Mouse (Mus musculus): ENCODE data around the gene Serpina10.
"Not testable (repeated sequence)": the region's sequence is repeated elsewhere in the genome, so short reads cannot be mapped to it uniquely, and the experiment has no call there.

Gene Serpina10

GRCm38 (mm10) chr12:103615734-103616133 is 15.5 kb downstream of the Serpina10 start:
- no peak for DNase-seq (ENCODE audit: low read depth, low spot score)

DNA sequence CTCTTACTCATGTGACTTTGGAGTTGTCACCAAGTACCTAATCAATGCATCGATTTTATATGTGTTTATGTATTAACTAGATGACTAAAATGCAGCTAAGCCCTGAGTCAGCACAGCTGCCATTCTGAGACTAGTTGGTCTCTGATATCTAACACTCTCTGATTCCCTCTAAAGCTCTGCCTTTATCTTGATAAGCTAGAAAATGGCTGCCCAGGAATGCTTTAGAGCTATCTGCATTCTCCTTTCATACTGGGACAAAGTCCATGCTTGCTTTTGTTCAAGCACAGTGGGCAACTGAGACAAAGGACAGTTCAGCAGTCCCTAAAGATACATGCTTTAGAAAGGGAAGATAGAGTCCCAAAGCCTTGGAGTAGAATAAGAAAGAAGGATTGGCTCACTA is 16.1 kb downstream of the Serpina10 start:
- no peak for DNase-seq (ENCODE audit: low read depth, low spot score)

- no peak for DNase-seq (ENCODE audit: low read depth, low spot score)
Measured at GRCm38 (mm10) chr12:103601839-103602238, 29.4 kb downstream of the Serpina10 start.

DNA sequence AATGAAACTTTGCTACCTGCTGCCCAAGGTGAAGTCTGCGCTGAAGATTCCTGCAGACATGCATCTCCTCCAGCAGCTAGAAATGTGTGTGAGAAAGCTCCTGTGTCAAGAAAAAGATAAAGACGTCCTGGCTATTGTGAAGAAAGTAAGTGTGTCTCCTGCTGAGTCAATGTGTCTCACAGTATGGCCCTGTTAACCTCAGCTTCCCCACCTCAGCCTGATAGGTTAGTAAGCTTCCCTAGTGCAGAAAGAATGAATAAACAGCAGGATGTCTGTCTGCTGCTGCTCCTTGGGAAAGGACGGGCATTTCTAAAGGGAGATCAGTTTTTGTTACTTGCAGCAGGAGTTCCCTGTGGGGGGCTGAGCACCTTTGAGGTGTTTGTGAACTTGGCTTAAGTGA is 30.9 kb downstream of the Serpina10 start:
- no peak for DNase-seq (ENCODE audit: low read depth, low spot score)

DNA sequence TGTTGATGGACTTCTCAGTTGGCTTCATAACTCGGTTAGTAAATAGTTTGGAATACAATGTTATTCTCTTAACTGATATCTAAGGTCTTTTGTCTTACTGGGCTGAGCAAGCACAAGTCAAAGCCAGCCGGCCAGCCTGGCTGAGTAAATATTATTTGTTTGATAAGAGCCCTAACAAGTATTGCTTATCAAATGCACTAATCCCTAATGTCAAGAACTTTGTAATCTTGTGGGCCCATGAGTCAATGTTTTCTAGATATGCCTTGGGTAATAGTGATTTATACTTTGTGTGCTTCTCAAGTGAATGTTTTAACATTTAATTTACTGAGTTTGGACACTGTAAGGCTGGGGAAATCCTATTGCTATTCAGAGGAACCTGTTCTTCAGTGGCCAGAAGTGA is 32.8 kb downstream of the Serpina10 start:
- no peak for DNase-seq (ENCODE audit: low read depth, low spot score)

DNA sequence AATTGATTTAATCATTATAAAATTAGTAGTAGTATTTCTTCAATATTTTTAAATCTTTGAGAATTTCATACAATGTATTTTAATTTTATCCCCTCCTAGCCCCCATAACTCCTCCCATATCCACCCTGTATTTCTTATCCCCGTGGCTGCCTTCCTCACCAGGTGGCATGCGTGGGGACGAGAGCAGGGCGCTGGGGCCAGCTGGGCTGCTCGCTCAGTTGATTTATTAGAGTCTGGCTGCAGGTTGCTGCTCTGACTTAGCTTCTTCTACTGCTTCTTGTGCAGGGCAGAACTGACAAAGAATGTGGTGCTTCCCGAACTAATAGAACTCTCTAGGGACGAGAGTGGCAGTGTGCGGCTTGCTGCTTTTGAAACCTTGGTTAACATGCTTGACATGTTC is 47.5 kb downstream of the Serpina10 start:
- peak; percentile 12 for DNase-seq (ENCODE audit: low read depth, low spot score)

DNA sequence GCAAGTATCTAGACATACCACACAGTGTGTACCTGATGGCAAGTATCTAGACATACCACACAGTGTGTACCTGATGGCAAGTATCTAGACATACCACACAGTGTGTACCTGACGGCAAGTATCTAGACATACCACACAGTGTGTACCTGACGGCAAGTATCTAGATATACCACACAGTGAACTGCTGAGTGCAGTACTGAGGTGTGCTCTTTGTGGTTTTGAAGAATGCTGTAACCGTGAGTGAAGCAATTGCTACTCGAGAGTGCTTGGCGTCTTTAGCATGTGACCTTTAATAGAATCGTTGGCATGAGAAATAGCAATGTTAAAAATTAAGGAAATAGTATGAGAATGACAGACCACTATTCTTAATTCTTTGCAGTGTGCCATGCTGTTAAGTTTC is 53.1 kb downstream of the Serpina10 start:
- DNase-seq (ENCODE audit: low read depth, low spot score), result not testable (repeated sequence)

GRCm38 (mm10) chr12:103569690-103570089 is 61.6 kb downstream of the Serpina10 start:
- no peak for DNase-seq (ENCODE audit: low read depth, low spot score)

DNA sequence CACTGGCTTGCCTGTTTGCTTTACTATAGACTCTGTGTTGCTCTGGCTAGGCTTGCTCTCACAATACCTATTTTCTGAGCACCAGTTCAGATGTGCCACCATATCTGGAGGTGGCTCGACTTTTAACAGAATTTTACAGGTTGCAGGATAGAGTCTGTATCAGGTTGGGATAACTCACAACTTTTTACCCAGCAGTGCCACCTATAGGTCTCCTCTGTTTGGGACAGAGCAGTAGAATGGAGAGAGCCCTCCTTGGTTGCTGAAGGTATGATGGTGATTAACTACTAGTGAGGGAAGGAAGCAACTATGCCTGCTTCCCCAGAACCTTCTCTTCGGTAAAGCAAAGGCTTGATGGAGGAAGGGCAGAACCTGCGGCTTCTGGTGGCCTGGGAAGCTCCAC is 64.1 kb downstream of the Serpina10 start:
- DNase-seq (ENCODE audit: low read depth, low spot score), result no peak

DNA sequence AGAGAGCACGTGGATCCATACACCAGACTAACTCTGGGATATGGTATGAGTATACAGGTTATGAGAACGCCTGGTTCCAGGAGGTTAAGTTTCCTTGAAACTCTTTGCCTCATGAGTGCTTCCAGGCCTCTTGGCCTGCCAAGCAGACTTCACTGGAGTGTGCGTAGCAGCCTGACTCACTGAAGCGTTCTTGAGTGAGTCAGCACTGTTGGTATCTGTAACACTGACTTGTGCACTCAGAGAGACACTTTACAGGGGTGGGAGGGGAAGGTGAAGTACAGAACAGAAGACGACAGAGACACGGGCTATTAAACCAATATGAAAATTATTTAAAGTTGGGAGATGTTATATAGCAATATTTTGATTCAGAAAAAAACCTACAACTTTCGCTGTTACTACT is 66.1 kb downstream of the Serpina10 start:
- no peak for DNase-seq (ENCODE audit: low read depth, low spot score)
